Mouse (Mus musculus): ENCODE measurements around the gene Gm20662.

The Gm20662 gene

GRCm38 (mm10) chr9:108052885-108053664 lies 56.9 kb downstream of the Gm20662 start, which contains the start of gene Amigo3:
Gene Amigo3, plus strand, starts transcription at chr9:108053159.
- in situ Hi-C loops (cut with MboI, MseI), result no loop called here

- in situ Hi-C loops (cut with MboI, MseI), result no loop called here
Measured at GRCm38 (mm10) chr9:108053665-108054225, 57.6 kb downstream of the Gm20662 start.

- in situ Hi-C loops (cut with MboI, MseI), result no loop called here
Measured at GRCm38 (mm10) chr9:108054331-108055040, 58.3 kb downstream of the Gm20662 start.

GRCm38 (mm10) chr9:108055061-108055460 lies 58.9 kb downstream of the Gm20662 start:
- in situ Hi-C loops (cut with MboI, MseI), result no loop called here

GRCm38 (mm10) chr9:108055661-108056237 lies 59.6 kb downstream of the Gm20662 start:
- in situ Hi-C loops (cut with MboI, MseI), result no loop called here

- in situ Hi-C loops (cut with MboI, MseI), result no loop called here
Measured at GRCm38 (mm10) chr9:108056361-108057261, 60.5 kb downstream of the Gm20662 start.

GRCm38 (mm10) chr9:108057262-108057562 lies 61.1 kb downstream of the Gm20662 start:
- in situ Hi-C loops (cut with MboI, MseI), result no loop called here

GRCm38 (mm10) chr9:108058291-108058690 lies 62.1 kb downstream of the Gm20662 start:
- in situ Hi-C loops (cut with MboI, MseI), result no loop called here

- in situ Hi-C loops (cut with MboI, MseI), result no loop called here
Measured at GRCm38 (mm10) chr9:108062142-108062541, 66.0 kb downstream of the Gm20662 start.

GRCm38 (mm10) chr9:108063361-108063760 lies 67.2 kb downstream of the Gm20662 start:
- in situ Hi-C loops (cut with MboI, MseI), result no loop called here

- in situ Hi-C loops (cut with MboI, MseI), result loop anchor here (5.0 kb wide), 3 partner anchors 48 to 153 kb away; no protein-coding TSS in a partner anchor
Measured at GRCm38 (mm10) chr9:108065491-108066011, 69.4 kb downstream of the Gm20662 start.

GRCm38 (mm10) chr9:108067199-108067598 lies 71.0 kb downstream of the Gm20662 start:
- in situ Hi-C loops (cut with MboI, MseI), result loop anchor here (5.0 kb wide), 3 partner anchors 50 to 155 kb away; no protein-coding TSS in a partner anchor

GRCm38 (mm10) chr9:108067900-108068299 lies 71.8 kb downstream of the Gm20662 start:
- in situ Hi-C loops (cut with MboI, MseI), result loop anchor here (5.0 kb wide), 3 partner anchors 51 to 156 kb away; no protein-coding TSS in a partner anchor

GRCm38 (mm10) chr9:108069007-108069406 lies 72.9 kb downstream of the Gm20662 start:
- in situ Hi-C loops (cut with MboI, MseI), result loop anchor here (5.0 kb wide), 3 partner anchors 52 to 157 kb away; no protein-coding TSS in a partner anchor

GRCm38 (mm10) chr9:108069529-108069928 lies 73.4 kb downstream of the Gm20662 start:
- in situ Hi-C loops (cut with MboI, MseI), result loop anchor here (5.0 kb wide), 3 partner anchors 52 to 157 kb away; no protein-coding TSS in a partner anchor

GRCm38 (mm10) chr9:108071801-108072200 lies 75.7 kb downstream of the Gm20662 start:
- in situ Hi-C loops (cut with MboI, MseI), result no loop called here

GRCm38 (mm10) chr9:108072481-108072924 lies 76.4 kb downstream of the Gm20662 start:
- in situ Hi-C loops (cut with MboI, MseI), result no loop called here

GRCm38 (mm10) chr9:108073141-108073930 lies 77.2 kb downstream of the Gm20662 start:
- in situ Hi-C loops (cut with MboI, MseI), result no loop called here

- in situ Hi-C loops (cut with MboI, MseI), result no loop called here
Measured at GRCm38 (mm10) chr9:108080168-108080567, 84.0 kb downstream of the Gm20662 start, which contains the start of gene Mst1. Gene Mst1, plus strand, starts transcription at chr9:108080436.

- in situ Hi-C loops (cut with MboI, MseI), result no loop called here
Measured at GRCm38 (mm10) chr9:108082549-108082948, 86.4 kb downstream of the Gm20662 start.
